Comparison of ENCODE assay signal across 20 mouse cellular contexts in the genomic region with DNA sequence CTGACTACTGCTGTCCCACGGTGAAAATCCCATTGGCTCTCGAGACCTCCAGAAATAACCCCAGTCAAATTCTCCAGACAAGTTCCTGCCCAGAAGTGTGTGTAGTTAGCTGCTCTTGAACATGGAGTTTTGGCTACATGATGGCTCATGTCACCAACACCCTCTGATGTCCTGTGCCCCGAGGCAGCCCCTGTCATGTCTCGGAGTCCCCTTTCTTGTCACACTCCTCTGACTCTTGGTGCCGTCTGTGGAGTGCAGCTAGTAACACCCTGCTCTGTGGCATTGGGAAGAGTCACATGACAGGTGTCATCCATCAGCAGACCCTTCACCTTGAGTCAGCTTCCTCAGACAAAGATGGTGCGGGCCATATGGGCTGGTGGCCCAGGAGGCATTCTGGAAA. TPM values are rescaled to one million over a fixed set of nuclear protein-coding genes. Genes with fewer than 3 reads are reported as not detected.
DNase-seq lines count a peak whose midpoint lies in the region; ATAC-seq and TF ChIP-seq lines count a peak whose summit lies in the region.
"Had no signal": no experiment of that assay in that cellular context is flagged by ENCODE, and none has a peak within 500 bp of the region (broad histone marks: within the 10 kb centered on the region; RNA-seq: fewer than 3 reads in every experiment).

No protein-coding gene starts in this region.

- no peak for TF ChIP-seq CTCF in lung, embryonic 14.5 days (IDR thresholded peaks at IDR 0.05; ENCODE audit: low read depth)

- peaks cover 32% of the 10 kb centered on the region for H3K4me1 ChIP-seq in heart, embryonic 15.5 days (replicated peaks)
- 0 out of 2 replicates have a peak, but pooled peaks cover 5% of the 10 kb centered on the region for H3K4me1 ChIP-seq in lung, embryonic 14.5 days (ENCODE audit: insufficient read depth)
- H3K4me1 ChIP-seq: embryonic facial prominence, embryonic 15.5 days; hindbrain, embryonic 12.5 days had no signal

- H3K27ac ChIP-seq in heart, embryonic 15.5 days: peak overlapping the region; percentile 62
- no peak overlapping the region for H3K27ac ChIP-seq in lung, embryonic 14.5 days (ENCODE audit: low read depth)
- H3K27ac ChIP-seq: embryonic facial prominence, embryonic 15.5 days; forebrain, embryonic 10.5 days; hindbrain, embryonic 12.5 days; layer of hippocampus, adult 2 months; stomach, postnatal 0 days had no signal

- H3K9me3 ChIP-seq in heart, embryonic 15.5 days (replicated peaks): no peaks in the 10 kb centered on the region
- H3K9me3 ChIP-seq in lung, embryonic 14.5 days (ENCODE audit: low read depth, low read length): no peaks in the 10 kb centered on the region
- H3K9me3 ChIP-seq: embryonic facial prominence, embryonic 15.5 days; forebrain, embryonic 10.5 days; G1E; hindbrain, embryonic 12.5 days had no signal

- H3K4me2 ChIP-seq in heart, embryonic 15.5 days: no peak overlapping the region
- no peak overlapping the region for H3K4me2 ChIP-seq in lung, embryonic 14.5 days
- H3K4me2 ChIP-seq: embryonic facial prominence, embryonic 15.5 days; hindbrain, embryonic 12.5 days; liver, embryonic 11.5 days had no signal

- H3K27me3 ChIP-seq in heart, embryonic 15.5 days: no peaks in the 10 kb centered on the region
- no peaks in the 10 kb centered on the region for H3K27me3 ChIP-seq in lung, embryonic 14.5 days (ENCODE audit: insufficient read depth, low read length)
- H3K27me3 ChIP-seq: embryonic facial prominence, embryonic 15.5 days; hindbrain, embryonic 12.5 days had no signal

- H3K4me3 ChIP-seq in heart, embryonic 15.5 days: no peak overlapping the region
- no peak overlapping the region for H3K4me3 ChIP-seq in lung, embryonic 14.5 days (ENCODE audit: low read depth, low read length)
- H3K4me3 ChIP-seq: embryonic facial prominence, embryonic 15.5 days; forebrain, embryonic 10.5 days; hindbrain, embryonic 12.5 days; layer of hippocampus, adult 2 months had no signal

- ATAC-seq in heart, embryonic 15.5 days (replicated peaks; ENCODE audit: insufficient number of reproducible peaks, insufficient read depth, low FRiP score, low read depth): no peak; the same call in 1 of the 2 replicates
- ATAC-seq in lung, embryonic 14.5 days (ENCODE audit: insufficient read depth): peak; percentile 69
- ATAC-seq in granulocyte monocyte progenitor cell, adult 5-6 weeks (replicated peaks; ENCODE audit: poor library complexity, severe bottlenecking): peak; percentile 8; the same call in 1 of the 2 replicates
- ATAC-seq: inflammation-experienced regulatory T-cells, adult 6 months had no signal

- peaks cover 19% of the 10 kb centered on the region for H3K36me3 ChIP-seq in heart, embryonic 15.5 days
- H3K36me3 ChIP-seq in lung, embryonic 14.5 days (ENCODE audit: insufficient read depth): peaks cover 35% of the 10 kb centered on the region

- DNase-seq in heart, postnatal 4 days: no peak
- peak; percentile 66 for DNase-seq in lung, embryonic 14.5 days
- DNase-seq in lung, postnatal 4 days: no peak
- peak; percentile 29 for DNase-seq in ZHBTc4 (ENCODE audit: low read depth, low spot score)
- no peak for DNase-seq in adrenal gland, adult 8-10 months
- DNase-seq: cerebellum, adult 9-10 months; kidney, adult 8-10 months; midbrain, embryonic 14.5 days; right cerebral cortex, postnatal 14 days had no signal

- 31% methylated on average over 6 of the region's 6 CpGs for WGBS in heart, embryonic 15.5 days
- WGBS in lung, embryonic 14.5 days: 28% methylated on average over 6 of the region's 6 CpGs

- H3K9ac ChIP-seq in heart, embryonic 15.5 days: no peak overlapping the region
- no peak overlapping the region for H3K9ac ChIP-seq in lung, embryonic 14.5 days
- H3K9ac ChIP-seq: embryonic facial prominence, embryonic 15.5 days; hindbrain, embryonic 12.5 days had no signal

RNA-seq across cellular contexts. Expression of a gene that starts 49.6 kb away (rescaled TPM):
- 28.5 and 38.9 TPM in 2 replicates for polyA plus RNA-seq in heart, embryonic 15.5 days (2015; fragmentation: Nextera tagmentation; extraction: Ambion mirVana)
- total RNA-seq in heart, postnatal 4 days (2021): 10 to 100 TPM; 34.7 to 38.0 TPM
- 65.3 and 69.4 TPM in 2 replicates for polyA plus RNA-seq in lung, embryonic 14.5 days (2014; fragmentation: Nextera tagmentation; extraction: Ambion mirVana)
- total RNA-seq in granulocyte monocyte progenitor cell, adult 5-6 weeks (2014; fragmentation: Nextera tagmentation): 64.6 and 78.4 TPM in 2 replicates
- total RNA-seq in granulocyte monocyte progenitor cell, adult 5-6 weeks (2017): 55.9 and 62.3 TPM in 2 replicates
- 10 to 100 TPM; 22.5 to 31.1 (median 24.6) TPM for total RNA-seq in adrenal gland, adult 8-10 months (2022)

RNA-seq across cellular contexts. Expression of a gene that starts 49.7 kb away (rescaled TPM):
- polyA plus RNA-seq in heart, embryonic 15.5 days (2015; fragmentation: Nextera tagmentation; extraction: Ambion mirVana): 19.8 and 26.6 TPM in 2 replicates
- total RNA-seq in heart, postnatal 4 days (2021): 10 to 100 TPM; 19.7 to 20.3 TPM
- 75.6 and 75.8 TPM in 2 replicates for polyA plus RNA-seq in lung, embryonic 14.5 days (2014; fragmentation: Nextera tagmentation; extraction: Ambion mirVana)
- total RNA-seq in granulocyte monocyte progenitor cell, adult 5-6 weeks (2014; fragmentation: Nextera tagmentation): 90.6 and 123 TPM in 2 replicates
- 76.1 and 84.1 TPM in 2 replicates for total RNA-seq in granulocyte monocyte progenitor cell, adult 5-6 weeks (2017)
- 1 to 10 TPM in 1 of 4 experiments, under 1 TPM in 3; 0.64 to 1.7 (median 0.79) TPM for total RNA-seq in adrenal gland, adult 8-10 months (2022)
- total RNA-seq: gastrocnemius, adult 8-10 months had no signal

Comparison
In these comparisons a context has a peak if more than half of its experiments do, and no peak if none do; other contexts are left out.
1. DNase-seq: peak in lung, embryonic 14.5 days (single experiment) and ZHBTc4 (single experiment); none in heart, postnatal 4 days (single experiment), lung, postnatal 4 days (0 of 2) and adrenal gland, adult 8-10 months (single experiment).
2. RNA of a gene that starts 49.7 kb away (total RNA-seq): 76.1 to 123 TPM in granulocyte monocyte progenitor cell, adult 5-6 weeks and 19.7 to 20.3 TPM in heart, postnatal 4 days; 0.64 to 1.7 TPM in adrenal gland, adult 8-10 months; every median in the first group is over 4 times any median in the second.